In the genomic region with DNA sequence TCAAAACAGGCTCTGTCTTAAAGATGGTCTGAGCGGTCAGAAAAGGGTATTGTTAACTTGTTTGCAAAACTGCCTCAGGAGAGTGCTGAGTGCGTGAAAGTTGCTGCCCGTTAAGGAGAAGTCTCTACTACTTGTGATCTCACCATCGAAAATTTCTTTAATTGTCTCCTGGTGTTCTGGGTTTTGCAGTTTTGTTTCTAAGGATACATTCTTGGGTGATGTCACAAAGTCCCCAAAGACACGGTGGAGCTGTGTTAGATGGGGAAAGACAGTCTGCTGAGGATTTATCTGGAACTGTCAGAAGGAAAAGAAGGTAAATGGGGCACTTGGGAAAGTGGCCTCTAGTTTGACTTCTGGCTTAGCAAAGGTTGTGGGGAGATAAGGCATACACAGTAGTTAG, we compare ENCODE assay signal across 10 mouse cellular contexts.
DNase-seq lines count a peak whose midpoint lies in the region; ATAC-seq lines count a peak whose summit lies in the region.
"Had no signal": no experiment of that assay in that cellular context is flagged by ENCODE, and none has a peak within 500 bp of the region (broad histone marks: within the 10 kb centered on the region; RNA-seq: fewer than 3 reads in every experiment).

No protein-coding gene starts in this region.

- H3K4me3 ChIP-seq in kidney, embryonic 15.5 days (replicated peaks), result no peak overlapping the region
- H3K4me3 ChIP-seq in heart, embryonic 16.5 days (ENCODE audit: low read length), result no peak overlapping the region

- no peaks in the 10 kb centered on the region for H3K36me3 ChIP-seq in kidney, embryonic 15.5 days
- no peaks in the 10 kb centered on the region for H3K36me3 ChIP-seq in heart, embryonic 16.5 days (ENCODE audit: control insufficient read depth, insufficient read depth)

- 60% methylated on average over 5 of the region's 5 CpGs for WGBS in kidney, embryonic 15.5 days
- 45% methylated on average over 5 of the region's 5 CpGs for WGBS in heart, embryonic 16.5 days

- H3K4me1 ChIP-seq in kidney, embryonic 15.5 days, result peaks cover 32% of the 10 kb centered on the region
- H3K4me1 ChIP-seq in heart, embryonic 16.5 days (ENCODE audit: control insufficient read depth, insufficient read depth, low read length), result peaks cover 22% of the 10 kb centered on the region

- DNase-seq in kidney, postnatal 25 days, result no peak
- peak; percentile 40 for DNase-seq in NIH3T3 (ENCODE audit: low read depth)
- DNase-seq in cerebellum, adult 11-12 months, result no peak
- no peak for DNase-seq in right cerebral cortex, adult 2 months (ENCODE audit: low spot score in 2 of 2)
- DNase-seq in left cerebral cortex, adult 11 months (ENCODE audit: low spot score), result no peak
- DNase-seq: right cerebral cortex, postnatal 14 days; thymus, postnatal 14 days had no signal

- no peaks in the 10 kb centered on the region for H3K27me3 ChIP-seq in kidney, embryonic 15.5 days
- H3K27me3 ChIP-seq in heart, embryonic 16.5 days (ENCODE audit: control insufficient read depth, insufficient read depth, low read length), result no peaks in the 10 kb centered on the region

- H3K4me2 ChIP-seq in kidney, embryonic 15.5 days, result no peak overlapping the region
- H3K4me2 ChIP-seq in heart, embryonic 16.5 days (ENCODE audit: low read depth, low read length), result no peak overlapping the region

- H3K9me3 ChIP-seq in kidney, embryonic 15.5 days (replicated peaks), result no peaks in the 10 kb centered on the region
- H3K9me3 ChIP-seq in heart, embryonic 16.5 days (replicated peaks; ENCODE audit: control insufficient read depth, low read length), result no peaks in the 10 kb centered on the region

- no peak overlapping the region for H3K9ac ChIP-seq in kidney, embryonic 15.5 days
- H3K9ac ChIP-seq in heart, embryonic 16.5 days (ENCODE audit: low read length), result no peak overlapping the region

- no peak for ATAC-seq in kidney, embryonic 15.5 days (replicated peaks; ENCODE audit: low FRiP score)
- ATAC-seq in heart, embryonic 16.5 days (replicated peaks; ENCODE audit: extremely low read depth, insufficient read depth, low FRiP score), result no peak
- ATAC-seq in megakaryocyte progenitor cell, adult 5-6 weeks (replicated peaks; ENCODE audit: poor library complexity), result 0 out of 2 replicates have a peak, but pooled peaks have one; percentile 0

- 0 out of 2 replicates have a peak overlapping the region, but pooled peaks have one; percentile 3 for H3K27ac ChIP-seq in kidney, embryonic 15.5 days
- peak overlapping the region; percentile 75 for H3K27ac ChIP-seq in heart, embryonic 16.5 days (ENCODE audit: low read length)
